Mouse (Mus musculus): ENCODE data around the gene Lamc3.
A peak's percentile ranks its signal among the peaks of the same experiment; 100 is the strongest.

Gene Lamc3

DNA sequence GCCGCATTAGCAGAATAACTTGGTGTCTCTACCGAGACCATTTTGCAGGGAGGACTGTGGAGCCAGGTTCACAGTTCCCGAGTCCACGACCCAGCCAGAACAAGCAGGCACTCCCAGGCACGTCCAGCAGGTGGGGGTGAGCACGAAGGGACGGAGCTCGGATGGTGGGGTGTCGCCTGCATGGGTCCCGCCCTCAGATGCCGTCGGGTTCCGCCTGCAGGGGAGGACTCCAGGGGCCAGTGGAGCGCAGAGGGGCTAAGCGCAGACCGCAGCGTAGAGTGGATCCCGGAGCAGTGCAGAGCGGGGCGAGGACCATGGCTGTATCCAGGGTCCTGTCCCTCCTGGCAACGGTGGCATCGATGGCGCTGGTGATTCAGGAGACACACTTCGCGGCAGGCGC, at the start of gene Lamc3:
Lamc3 (plus strand) TSS at position 262 of the 400 bp plus-strand sequence.
- no peak for DNase-seq (ENCODE audit: low read depth)

DNA sequence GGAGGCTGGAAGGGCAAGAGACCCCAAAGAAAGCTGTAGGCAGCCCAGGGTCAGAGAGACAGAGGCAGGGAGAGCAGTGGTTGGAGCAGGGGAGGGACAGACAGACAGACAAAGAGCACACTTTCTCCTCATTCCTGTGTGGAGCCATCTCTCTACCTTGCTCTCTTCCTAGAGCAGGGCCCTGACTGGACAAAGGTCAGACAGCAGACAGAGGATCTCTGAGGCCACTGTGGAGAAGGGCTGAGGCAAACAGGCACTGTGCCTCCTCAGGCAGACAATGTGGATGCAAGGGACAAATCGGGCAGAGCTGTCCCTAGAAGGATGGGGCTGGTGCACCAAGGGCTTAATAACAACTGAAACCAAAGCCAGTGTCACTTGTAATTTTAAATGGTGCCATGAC, 48.2 kb upstream of the Lamc3 start:
- DNase-seq (ENCODE audit: low read depth) = no peak

DNA sequence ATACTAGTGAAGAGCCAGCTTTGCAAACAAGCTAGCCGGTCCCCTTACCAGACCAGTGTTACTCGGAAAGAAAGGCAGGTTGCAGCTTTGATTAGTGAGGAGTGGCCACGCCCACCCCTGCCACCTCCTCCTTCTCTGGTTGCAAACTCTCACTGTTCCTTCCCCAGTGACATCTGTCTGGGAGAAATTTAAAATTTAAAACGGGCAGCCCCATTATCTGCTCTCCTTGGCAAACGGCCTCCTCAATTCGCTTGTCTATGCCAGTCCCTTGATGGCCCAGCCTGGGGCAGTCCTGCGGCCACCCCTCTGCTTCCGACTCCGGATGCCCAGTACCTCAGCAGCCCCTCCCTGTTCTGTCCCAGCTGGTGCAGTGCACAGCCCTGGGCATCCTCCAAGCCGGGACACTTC, 42.4 kb upstream of the Lamc3 start:
- no peak for DNase-seq (ENCODE audit: low read depth)

DNA sequence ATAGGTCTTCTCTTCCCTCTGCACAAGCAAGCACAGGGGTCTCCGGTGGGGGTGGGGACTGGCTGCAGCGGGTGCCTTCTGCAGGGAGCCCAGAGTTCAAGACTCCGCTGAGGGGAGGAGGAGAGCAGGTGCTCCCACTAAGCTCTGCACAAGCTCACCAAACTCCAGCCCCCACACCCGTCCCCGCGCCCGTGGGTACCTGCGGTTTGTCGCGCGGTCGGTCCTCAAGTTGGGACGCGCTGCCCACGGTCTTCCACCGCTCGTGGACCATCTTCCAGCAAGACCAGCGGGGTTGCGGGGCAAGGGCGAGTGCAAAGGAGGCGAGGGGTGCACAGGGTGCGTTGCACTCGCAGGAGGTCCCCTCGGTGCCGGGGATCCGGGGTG, 41.6 kb upstream of the Lamc3 start:
- no peak for DNase-seq (ENCODE audit: low read depth)

DNA sequence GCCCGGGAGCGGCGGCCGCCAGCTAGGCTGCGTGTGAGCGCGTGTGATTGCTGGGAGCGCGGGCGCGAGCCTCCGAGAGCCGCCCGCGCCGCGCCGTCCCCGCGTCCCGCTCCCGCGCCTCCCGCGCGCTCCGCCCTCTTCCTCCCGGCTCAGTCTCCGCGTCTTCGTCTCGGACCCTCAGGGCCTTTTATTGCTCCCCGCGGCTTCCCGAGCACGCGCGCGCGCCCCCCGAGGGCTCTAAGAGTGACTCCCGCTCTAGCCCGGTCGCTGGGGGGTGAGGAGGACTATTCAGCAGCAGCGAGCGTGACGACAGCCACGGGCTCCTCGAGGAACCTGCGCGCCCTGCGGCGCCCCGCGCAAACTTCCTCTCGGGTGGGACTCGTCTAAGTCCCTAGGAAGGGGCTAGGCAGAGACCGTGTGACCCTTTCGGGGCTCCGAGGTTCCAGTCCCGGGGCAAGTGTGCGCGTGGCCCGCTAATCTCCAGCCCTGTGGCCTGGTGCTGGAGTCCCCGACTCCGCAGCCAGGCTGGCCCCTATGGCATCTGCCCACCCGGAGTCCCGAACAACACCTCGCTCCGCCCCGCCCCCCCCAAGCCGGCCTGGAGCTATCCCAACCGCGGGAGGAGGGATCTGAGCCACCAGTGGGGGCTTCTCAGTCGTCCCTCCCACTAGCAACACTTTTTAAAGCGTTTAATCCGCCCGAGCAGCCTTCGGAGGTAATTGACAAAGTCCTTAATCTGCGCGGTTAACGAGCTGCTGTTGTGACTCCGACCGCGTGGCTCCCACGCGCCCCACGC, 41.0 kb upstream of the Lamc3 start, which contains the start of gene Fibcd1:
Fibcd1 (minus strand) TSS at position 110 of the 796 bp plus-strand sequence.
- no peak for DNase-seq (ENCODE audit: low read depth)

DNA sequence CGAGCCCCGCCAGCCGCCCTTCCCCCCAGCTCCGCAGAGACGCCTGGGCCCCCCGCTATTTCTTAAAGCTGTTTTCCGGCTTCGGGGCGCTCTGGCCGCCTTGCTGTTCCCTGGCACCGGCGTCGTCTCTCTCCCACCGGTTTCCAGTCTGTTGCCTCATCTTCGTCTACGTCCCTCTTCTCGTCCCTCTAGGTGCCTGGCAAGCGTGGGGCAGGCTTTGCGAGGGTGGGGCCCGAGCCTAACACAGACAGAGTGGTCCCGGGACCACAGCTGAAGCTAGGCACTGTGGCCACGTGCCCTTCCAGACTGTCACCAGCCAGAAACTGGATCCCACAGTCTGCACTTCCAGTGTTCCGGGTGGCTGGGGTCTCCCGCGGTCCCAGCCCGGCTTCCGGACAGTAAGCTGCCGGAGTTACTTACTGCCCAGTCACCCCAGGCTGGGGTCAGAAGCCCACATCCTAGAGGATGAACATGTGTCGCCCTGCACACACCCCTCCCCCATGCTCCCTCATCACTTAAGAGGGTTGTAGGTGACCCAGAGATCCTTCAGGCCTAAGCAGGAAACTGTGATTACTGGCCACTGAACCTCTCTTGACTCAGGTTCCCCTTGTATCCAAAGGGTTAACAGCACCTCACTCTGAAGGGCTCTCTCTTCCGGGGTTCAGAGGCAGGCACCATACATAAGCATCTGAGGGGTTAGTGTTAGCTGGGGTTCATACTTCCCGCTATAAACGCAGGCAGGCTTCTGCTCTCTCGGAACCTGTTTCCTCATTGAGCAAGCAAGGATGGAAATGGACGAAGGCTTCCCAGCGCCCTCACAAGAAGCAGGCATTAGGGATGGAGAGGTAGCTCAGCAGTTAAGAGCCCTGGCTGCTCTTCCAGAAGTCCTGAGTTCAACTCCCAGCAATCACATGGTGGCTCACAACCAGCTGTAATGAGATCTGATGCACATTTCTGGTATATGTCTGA, 40.1 kb upstream of the Lamc3 start:
- no peak for DNase-seq (ENCODE audit: low read depth)

DNA sequence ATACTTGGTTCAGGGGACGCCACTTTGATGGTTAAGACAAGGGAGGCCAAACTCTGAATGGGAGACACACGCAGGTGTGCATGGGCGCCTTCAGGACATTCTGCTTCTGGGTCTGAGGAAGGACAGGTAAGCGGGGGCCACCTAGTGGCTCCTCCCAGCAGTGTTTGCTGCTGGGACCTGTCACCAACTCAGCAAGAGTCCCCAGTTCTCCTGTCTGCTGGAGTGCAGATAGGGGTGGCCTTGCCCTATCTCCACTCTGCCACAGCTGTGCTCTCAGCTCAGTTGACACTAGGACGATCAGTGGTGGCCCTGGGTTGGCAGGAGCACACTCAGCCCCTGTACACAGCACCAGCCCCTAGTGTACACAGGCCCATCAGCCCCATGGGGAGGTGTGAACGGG, 39.2 kb upstream of the Lamc3 start:
- no peak for DNase-seq (ENCODE audit: low read depth)

DNA sequence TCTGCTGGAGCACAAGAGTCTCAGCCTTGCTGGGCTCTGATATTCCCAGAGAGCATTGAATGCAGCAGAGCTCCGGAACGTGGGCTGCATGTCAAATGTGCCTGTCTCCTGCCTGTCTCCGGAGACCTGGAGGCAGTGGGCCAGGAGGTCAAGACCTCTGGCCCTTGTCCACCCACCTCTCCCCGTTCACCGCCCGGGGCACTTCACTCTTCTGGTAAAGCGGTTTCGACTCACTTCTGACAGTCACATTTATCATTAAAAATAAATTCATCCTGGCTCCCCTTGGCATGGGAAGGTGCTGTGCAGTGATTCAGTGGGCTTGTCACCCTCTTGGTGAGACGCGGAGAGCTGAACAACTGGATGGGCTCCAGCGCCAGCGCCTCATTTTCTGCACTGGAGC, 37.0 kb upstream of the Lamc3 start:
- peak; percentile 80 for DNase-seq (ENCODE audit: low read depth)

DNA sequence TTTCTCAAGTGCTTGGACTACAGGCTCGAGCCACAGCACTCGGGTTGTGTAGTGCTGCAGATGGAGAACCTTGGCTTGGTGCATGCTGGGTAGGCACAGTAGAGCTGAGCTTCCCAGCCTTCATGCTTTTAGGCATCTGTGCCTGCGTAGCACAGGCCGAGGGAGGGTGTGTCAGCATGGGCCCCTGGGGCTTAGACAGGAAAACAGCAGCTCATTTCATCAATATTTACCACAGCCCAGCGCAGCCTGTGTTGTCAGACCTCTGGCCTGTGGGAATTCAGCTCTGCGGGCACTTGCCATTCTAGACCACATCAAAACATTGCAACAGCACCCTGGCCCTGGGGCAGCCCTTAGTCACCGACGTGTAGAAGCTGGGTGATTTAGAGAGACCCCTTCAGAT, 31.1 kb upstream of the Lamc3 start:
- DNase-seq (ENCODE audit: low read depth) = peak; percentile 45

DNA sequence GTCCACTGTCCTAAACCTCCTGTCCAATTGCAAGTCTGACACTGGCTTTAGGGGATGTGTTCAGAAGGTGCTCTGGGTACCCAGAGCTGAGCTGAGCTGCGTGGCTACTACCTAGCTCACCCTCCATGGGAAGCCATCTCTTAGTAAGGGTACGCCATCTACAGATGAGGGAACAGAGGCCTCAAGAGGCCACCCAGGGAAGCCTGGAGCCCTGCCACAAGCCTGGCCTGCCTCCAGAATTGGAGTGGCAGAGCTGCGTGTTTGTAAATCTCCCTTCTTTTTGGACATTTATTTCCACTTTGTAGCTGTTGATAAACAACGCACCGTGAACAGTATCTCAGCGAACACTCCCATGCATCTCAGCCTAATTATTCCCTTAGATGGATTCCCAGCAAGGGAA, 29.9 kb upstream of the Lamc3 start:
- peak; percentile 17 for DNase-seq (ENCODE audit: low read depth)

DNA sequence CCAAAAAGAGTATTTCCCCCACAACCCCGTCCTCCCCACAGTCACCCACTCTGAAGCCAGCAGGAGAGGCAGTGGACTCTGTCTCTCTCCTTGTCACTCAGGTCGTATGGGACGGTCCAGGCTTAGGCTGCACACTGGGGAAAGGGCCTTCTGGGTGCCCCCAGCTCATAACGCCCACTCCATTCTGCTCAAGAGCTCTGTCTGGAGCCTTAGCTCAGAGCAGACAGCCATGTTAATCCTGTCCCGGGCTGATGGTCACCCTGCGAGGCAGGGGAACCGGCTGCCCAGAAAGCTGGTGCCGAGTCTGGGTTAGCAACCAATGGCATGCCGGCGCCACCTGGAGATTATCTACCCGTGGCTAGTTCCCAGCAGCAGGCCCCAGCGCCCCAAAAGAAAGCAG, 28.6 kb upstream of the Lamc3 start:
- no peak for DNase-seq (ENCODE audit: low read depth)

DNA sequence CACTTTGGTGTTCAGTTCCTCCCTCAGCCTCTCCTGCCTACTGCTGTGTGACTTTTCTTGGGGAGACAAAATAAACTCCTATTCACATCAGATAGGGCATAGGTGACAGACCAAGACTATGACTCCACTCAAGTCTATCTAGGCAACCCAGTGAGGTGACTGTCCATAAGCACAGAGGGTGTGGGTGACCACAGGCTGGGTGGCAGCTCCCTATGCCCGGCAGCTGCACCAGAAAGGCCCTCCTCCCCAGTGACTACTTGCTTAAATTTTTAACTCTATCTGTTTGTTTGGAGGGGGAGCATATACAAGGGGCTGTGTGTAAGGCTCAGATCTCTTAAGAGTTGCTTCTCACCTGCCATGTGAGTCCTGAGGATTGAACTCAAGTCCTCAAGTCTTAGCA, 24.2 kb upstream of the Lamc3 start:
- no peak for DNase-seq (ENCODE audit: low read depth)

DNA sequence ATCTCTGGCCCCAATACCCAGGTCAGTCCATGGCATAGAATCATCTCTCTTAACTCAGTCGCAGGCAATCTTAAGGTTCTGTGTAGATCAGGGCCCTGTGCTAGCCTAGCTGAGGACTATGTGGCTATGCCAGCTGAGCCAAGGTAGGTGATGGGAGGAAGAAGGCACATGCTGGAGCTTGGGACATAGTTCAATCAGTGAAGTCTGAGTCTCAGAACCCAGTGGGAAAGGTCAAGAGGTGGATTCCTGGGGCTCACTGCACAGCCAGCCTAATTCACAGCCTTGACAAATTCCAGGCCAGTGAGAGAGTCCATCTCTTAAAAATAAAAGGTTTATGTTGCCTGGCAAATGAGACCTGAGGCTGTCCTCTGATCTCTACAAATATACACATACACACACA, 23.3 kb upstream of the Lamc3 start:
- no peak for DNase-seq (ENCODE audit: low read depth)

DNA sequence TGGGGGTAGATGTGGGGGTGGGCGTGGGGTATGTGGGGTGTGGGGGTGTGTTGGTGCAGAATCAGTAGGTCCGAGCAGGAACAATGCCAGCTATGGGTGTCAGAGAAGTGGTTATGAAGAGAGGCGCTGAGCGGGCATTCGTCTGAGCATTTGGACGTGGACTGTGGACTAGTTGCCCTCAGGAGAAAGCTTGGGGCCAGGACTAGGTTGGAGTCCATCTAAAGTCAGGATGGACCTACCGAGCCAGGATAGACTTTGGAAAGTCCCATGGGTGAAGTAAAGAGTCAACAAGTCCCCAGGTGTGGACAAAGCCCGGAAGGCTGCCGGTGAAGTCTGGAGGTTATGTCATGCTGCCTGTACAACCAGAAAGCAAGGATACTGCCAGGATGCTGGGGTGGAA, 22.2 kb upstream of the Lamc3 start:
- no peak for DNase-seq (ENCODE audit: low read depth)

DNA sequence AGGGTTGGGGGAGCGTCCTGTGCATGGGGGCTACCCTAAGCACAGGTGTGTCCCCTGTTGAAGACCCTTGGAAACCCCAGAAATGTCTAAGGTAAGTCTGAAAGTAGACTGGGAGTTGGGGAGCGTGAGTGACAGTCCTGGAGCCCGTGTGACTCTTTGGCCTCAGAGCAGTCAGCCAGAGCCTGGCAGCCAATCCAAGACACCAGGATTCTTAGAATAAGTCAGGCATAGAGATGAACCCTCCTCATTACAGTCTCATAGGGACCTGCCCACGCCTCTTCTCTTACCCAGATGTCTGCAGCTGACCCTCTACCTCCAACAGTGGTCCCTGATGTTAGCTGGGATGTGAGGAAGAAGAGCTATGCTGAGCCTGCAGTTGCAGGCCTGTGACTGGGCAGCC, 21.8 kb upstream of the Lamc3 start:
- no peak for DNase-seq (ENCODE audit: low read depth)

DNA sequence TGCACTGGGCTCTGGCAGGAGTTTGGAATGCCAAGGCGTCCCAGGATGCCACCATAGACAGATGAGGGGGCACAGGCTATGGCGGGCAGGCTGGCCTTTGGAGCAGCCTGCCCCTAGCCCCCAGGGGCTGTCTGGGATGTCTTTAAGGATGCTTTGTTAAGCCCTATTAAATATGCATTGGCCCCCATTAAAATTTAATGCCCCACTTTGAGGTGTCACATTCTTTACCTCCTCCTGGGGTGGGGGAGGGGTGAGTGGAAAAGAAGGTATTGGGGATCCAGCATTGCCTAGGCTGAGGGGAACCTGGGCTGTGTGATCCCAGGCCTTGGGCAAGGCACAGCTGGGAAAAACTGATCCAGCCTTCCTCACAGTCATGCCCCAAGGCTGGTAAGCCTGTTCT, 21.3 kb upstream of the Lamc3 start:
- no peak for DNase-seq (ENCODE audit: low read depth)

DNA sequence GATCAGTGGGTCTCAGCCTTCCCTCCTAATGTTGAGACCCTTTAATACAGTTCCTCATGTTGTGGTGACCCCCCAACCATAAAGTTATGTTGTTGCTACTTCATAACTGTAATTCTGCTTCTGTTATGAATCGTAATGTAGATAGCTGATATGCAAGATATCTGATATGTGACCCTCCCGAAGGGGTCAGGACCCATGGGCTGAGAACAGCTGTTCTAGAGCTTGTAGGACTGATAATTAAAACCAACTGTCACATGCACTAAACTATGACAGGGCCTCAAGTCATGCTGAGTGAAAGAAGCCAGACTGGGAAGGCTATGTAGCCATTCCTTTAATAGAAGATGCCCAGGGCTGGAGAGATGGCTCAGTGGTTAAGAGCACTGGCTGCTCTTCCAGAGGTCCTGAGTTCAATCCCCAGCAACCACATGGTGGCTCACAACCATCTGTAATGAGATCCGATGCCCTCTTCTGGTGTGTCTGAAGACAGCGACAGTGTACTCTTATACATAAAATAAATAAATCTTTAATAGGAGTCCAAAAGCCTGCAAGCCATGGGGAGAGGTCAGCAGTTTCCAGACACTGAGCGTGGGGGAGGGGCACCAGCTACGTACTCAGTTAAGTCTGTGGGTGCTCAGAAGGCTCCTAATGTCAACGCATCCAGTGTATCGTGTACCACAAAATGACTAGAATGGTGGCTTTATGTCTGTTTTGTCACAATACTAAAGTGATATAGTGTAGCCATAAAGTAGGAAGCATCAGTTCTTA, 19.1 kb upstream of the Lamc3 start:
- no peak for DNase-seq (ENCODE audit: low read depth)

DNA sequence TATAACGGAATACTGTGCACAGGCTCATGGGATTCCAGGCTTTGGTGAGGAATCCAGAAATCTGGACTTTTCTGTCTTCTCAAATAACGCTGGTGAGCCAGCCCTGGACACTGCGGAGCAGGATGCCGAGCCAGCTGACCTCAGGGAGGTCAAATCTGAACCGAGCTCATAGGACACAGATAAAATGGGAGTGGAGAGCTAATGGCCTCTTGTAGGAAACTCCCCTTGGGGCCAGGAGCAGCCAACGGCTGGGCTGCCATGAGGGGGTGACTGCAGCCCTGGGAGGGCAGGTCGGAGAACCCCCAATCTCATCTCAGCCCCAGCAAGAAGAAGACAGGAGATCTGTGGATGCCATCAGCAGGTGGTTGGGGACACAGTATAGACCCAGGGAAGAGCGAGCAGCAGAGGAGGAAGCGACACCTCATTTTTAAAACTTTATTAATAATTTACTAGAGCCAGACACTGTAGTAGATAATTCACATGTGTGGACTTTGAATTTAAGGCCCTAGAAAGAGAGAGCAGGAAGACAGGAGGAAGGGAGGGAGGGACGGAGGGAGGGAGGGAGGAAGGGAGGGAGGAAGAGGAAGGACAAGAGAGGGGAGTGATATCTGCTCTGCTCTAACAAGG, 18.4 kb upstream of the Lamc3 start:
- no peak for DNase-seq (ENCODE audit: low read depth)

DNA sequence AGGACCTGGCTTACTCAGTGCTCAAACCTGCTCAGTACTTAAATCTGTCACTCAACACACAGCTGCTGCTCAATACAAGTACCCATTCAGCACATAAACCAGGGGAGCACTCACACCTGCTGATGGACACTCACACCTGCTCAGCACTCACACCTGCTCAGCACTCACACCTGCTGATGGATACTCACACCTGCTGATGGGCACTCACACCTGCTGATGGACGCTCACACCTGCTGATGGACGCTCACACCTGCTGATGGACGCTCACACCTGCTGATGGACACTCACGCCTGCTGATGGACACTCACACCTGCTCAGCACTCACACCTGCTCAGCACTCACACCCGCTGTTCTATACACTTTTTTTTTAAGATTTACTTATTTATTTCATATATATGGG, 17.4 kb upstream of the Lamc3 start:
- no peak for DNase-seq (ENCODE audit: low read depth)

DNA sequence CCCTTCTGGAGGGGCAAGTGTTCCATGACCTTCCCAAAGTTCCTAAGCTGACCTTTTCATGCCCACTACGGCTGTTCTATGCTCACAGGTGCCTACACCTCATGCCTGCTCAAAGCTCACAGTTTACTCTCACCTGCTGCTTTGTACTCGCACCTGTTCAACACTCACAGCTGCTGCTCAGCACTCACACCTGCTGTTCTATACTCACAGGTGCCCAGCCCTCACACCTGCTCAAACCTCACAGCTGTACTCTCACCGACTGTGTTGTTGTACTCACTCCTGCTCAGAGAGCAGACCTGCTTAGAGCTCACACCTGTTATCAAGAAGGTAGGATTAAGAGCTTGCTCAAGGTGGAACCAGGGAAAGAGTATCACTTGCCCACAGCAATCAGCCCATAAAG, 16.4 kb upstream of the Lamc3 start:
- no peak for DNase-seq (ENCODE audit: low read depth)

DNA sequence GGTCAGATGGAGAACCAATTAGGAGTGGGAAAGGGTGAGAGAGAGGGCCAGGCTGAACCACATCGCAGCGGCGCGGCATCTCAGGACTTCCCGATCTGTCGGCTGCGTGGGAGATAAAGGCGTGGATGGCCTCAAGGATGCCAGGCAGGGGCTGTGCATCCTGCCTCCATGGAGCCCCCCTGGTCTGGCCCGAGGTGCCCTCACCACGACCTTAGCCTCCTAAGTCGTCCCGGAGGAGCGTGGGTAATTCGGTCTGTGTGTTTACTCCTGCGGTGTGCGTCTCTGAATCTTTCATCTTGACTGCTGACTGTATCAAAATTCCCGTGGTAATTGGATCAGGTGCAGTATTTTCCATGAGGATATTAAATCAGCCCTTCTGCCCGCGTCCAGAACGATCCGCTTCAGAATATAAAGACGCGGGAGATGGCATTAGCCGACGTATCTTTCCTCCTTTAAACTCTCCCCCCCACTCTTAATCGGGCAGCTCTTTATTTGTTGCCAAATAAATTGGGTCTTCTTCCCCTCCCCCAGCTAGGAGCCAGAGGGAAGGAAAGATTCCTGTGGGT, 12.7 kb upstream of the Lamc3 start:
- DNase-seq (ENCODE audit: low read depth) = no peak

DNA sequence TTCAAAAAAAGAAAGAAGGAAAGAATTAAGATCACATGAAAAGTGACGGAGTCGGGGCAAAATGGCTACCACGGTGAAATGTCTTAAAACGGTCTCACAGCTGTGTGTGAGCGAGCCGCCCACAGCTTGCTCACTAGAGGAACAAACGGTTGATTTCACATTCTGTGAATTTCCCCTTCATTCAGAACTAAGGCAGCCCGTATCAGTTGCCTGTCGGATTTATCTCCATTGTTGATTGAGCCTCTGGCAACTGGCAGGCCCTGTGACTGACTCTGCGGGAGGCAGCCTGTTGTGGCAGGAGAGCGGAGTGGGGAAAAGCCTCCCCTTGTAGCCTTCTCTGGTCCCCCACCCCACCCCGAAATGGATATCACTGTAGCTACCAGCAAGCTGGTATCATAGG, 10.6 kb upstream of the Lamc3 start:
- DNase-seq (ENCODE audit: low read depth) = no peak

Data from NIH3T3 (cell line).